Mouse (Mus musculus): ENCODE results near the gene Ube2m. TPM values are rescaled to one million over a fixed set of nuclear protein-coding genes. Genes with fewer than 3 reads are reported as not detected.

Ube2m gene
- polyA plus RNA-seq, 1 experiment from 2014 or later: 41.3 TPM

DNA sequence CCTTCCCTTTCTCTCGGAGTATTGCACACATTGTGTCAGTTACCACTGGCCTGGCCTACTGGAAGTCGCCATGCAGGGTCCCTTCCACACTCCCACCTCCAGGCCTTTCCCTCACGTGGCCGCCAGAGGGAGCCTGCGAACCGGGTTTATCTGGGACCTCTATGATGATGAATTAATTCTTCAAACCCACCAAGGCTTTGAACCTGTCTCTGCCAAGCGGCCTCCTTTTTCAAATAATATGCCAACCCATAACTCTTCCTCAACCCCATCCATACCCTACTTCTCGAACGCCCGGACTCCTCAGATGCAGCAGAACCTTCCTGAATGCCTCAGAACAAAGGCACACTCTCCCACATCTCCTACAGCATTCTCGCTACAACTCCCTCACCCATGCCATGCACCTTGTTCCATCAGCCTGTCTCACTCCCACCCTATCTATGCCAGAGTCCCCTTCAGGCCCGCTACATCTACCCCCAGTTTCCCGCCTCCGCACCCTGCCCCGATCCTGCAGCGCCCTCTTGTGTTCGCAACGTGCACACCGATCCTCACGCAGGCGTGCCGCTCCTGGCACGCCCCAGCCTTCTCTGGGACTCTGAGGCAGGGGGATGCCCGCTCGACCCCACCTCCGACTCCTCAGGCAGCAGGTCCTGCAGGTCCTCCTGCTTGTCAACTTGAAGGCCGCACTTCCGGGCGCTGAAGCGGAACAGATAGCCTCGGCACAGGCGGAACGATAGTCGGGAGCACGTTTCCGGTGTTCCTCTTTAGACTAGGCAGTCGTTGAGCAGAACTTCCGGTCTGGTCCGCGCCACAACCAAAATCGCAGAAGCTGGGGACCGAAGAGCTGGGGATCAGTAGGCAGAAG, 28.7 kb downstream of the Ube2m start:
- H3K36me3 ChIP-seq (ENCODE audit: control insufficient read depth, insufficient read depth, low read length): peaks cover 20% of the 10 kb centered on the region
- H3K27ac ChIP-seq (ENCODE audit: low read depth, low read length): peak overlapping the region; percentile 96
- WGBS: under 1% methylated on average over 42 of the region's 42 CpGs
- no peaks in the 10 kb centered on the region for H3K9me3 ChIP-seq (ENCODE audit: control insufficient read depth, low read length)
- peak; percentile 92 for ATAC-seq
- peak overlapping the region; percentile 94 for H3K9ac ChIP-seq (ENCODE audit: low read depth, low read length)
- H3K4me2 ChIP-seq (ENCODE audit: low read length): peak overlapping the region; percentile 74
- no peaks in the 10 kb centered on the region for H3K27me3 ChIP-seq (replicated peaks; ENCODE audit: control insufficient read depth, insufficient read depth, low read length)
- H3K4me3 ChIP-seq (ENCODE audit: low read length): peak overlapping the region; percentile 79
- peaks cover 13% of the 10 kb centered on the region for H3K4me1 ChIP-seq (ENCODE audit: control insufficient read depth, insufficient read depth, low read depth, low read length)

DNA sequence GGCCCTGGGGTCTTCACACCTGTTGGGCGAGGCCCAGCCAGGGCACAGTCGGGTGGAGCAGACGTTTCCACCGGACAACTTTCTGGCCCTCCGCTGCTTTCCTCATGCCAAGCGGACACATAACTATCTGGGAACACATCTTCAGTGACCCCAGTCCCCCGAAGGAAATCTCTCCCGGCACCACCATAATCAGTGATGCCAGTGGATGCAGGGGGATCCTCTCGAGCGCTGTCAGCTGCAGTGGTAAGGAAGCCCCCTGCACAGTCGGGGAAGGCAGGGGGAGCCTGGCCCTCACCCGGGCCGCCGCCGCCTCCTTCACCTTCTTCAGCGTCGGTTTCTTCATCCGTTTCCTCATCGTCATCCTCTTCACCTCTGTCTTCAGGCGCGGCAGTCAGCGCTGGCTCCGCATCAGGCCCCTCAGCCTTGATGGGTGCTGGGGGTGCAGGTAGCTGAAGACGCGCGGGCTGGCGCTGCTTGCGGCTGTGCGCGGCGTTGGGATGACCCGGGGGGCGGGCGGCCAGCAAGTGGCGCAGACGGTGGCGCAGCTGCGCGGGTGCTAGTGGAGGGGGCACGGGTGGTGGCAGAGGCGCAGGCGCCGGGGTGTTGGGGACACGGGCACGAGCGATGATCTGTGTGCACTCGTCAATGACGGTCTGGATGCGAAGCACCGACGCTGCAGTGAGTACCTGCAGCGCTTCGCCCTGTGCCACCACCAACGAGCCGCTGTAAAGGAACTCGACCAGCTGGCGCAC, 30.6 kb downstream of the Ube2m start:
- 36% methylated on average over 56 of the region's 57 CpGs for WGBS
- Histone ChIP-seq H3K4me1 (ENCODE audit: control insufficient read depth, insufficient read depth, low read depth, low read length) (peaks cover 13% of the 10 kb centered on the region), H3K4me3 (ENCODE audit: low read length) (peak overlapping the region; percentile 25), H3K4me2 (ENCODE audit: low read length) (peak overlapping the region; percentile 41), H3K27ac (ENCODE audit: low read depth, low read length) (no peak overlapping the region), H3K9me3 (ENCODE audit: control insufficient read depth, low read length) (no peaks in the 10 kb centered on the region), H3K9ac (ENCODE audit: low read depth, low read length) (peak overlapping the region; percentile 55), H3K27me3 (replicated peaks; ENCODE audit: control insufficient read depth, insufficient read depth, low read length) (no peaks in the 10 kb centered on the region), H3K36me3 (ENCODE audit: control insufficient read depth, insufficient read depth, low read length) (peaks cover 20% of the 10 kb centered on the region)
- ATAC-seq: no peak

DNA sequence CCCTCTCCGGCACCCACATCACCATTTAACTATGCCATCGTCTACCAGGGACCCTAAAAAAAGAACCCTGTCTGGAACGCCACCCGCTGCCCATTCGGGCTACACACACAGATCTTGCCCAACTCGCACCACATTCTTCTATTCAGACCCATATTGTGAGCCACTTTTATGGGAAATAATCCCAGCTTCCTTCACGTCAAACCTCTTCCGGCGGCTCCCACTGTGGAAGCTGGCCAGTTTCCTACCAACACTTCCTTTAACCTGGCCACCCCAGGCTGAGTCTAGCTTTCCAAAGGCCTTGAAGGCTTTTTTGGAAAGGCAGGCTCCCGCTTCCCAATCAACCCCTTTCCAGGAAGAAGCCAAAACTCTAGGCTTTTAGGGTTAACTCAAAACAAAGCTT, 31.5 kb downstream of the Ube2m start:
- no peak overlapping the region for H3K27ac ChIP-seq (ENCODE audit: low read depth, low read length)
- WGBS: 86% methylated on average over 10 of the region's 10 CpGs
- H3K4me1 ChIP-seq (ENCODE audit: control insufficient read depth, insufficient read depth, low read depth, low read length): peaks cover 13% of the 10 kb centered on the region
- no peaks in the 10 kb centered on the region for H3K27me3 ChIP-seq (replicated peaks; ENCODE audit: control insufficient read depth, insufficient read depth, low read length)
- peaks cover 20% of the 10 kb centered on the region for H3K36me3 ChIP-seq (ENCODE audit: control insufficient read depth, insufficient read depth, low read length)
- no peak for ATAC-seq
- H3K4me3 ChIP-seq (ENCODE audit: low read length): no peak overlapping the region
- H3K4me2 ChIP-seq (ENCODE audit: low read length): no peak overlapping the region
- H3K9ac ChIP-seq (ENCODE audit: low read depth, low read length): no peak overlapping the region
- H3K9me3 ChIP-seq (ENCODE audit: control insufficient read depth, low read length): no peaks in the 10 kb centered on the region

DNA sequence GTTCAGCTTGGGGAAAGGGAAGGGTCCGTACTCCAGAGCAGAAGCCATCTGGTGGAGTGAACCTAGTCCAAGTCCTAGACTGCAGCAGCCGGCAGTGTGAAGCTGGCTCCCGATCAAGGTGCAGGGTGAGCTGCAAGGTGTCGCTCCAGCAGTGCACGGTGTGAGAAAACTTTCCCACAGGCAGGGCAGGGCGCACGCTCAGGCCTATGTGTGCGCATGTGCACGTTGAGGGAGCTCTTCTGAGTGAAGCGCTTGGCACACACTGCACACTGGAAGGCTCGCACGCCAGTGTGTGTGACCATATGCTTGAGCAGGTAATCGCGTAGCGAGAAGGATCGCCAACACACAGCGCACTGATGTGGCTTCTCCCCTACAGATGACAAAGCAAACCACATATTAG, 32.1 kb downstream of the Ube2m start:
- Histone ChIP-seq H3K4me1 (ENCODE audit: control insufficient read depth, insufficient read depth, low read depth, low read length) (peaks cover 13% of the 10 kb centered on the region), H3K27me3 (replicated peaks; ENCODE audit: control insufficient read depth, insufficient read depth, low read length) (no peaks in the 10 kb centered on the region)
- 80% methylated on average over 17 of the region's 17 CpGs for WGBS

DNA sequence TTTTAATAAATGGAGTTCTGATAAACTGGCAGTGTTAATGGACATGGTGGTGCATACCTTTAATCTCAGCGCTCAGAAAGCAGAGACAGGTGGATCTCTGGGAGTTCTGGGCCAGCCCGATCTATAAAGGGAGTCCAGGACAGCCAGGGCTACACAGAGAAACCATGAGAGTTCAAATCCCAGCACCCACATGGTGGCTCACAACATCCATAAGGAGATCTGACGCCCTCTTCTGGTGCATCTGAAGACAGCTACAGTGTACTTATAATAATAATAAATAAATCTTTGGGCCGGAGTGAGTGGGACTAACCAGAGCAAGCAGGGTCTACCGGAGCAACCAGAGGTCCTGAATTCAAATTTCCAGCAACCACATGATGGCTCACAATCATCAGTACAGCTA, 34.7 kb downstream of the Ube2m start:
- WGBS: 78% methylated on average over 5 of the region's 5 CpGs
- no peaks in the 10 kb centered on the region for H3K27me3 ChIP-seq (replicated peaks; ENCODE audit: control insufficient read depth, insufficient read depth, low read length)
- H3K27ac ChIP-seq (ENCODE audit: low read depth, low read length): no peak overlapping the region
- H3K4me2 ChIP-seq (ENCODE audit: low read length): no peak overlapping the region
- no peaks in the 10 kb centered on the region for H3K9me3 ChIP-seq (ENCODE audit: control insufficient read depth, low read length)
- no peak overlapping the region for H3K9ac ChIP-seq (ENCODE audit: low read depth, low read length)
- ATAC-seq: no peak
- H3K36me3 ChIP-seq (ENCODE audit: control insufficient read depth, insufficient read depth, low read length): peaks cover 20% of the 10 kb centered on the region
- H3K4me3 ChIP-seq (ENCODE audit: low read length): no peak overlapping the region
- H3K4me1 ChIP-seq (ENCODE audit: control insufficient read depth, insufficient read depth, low read depth, low read length): peaks cover 7% of the 10 kb centered on the region

More for the DNA sequence above, 32.1 kb downstream of the Ube2m start:
- Histone ChIP-seq H3K27ac (ENCODE audit: low read depth, low read length) (no peak overlapping the region), H3K4me2 (ENCODE audit: low read length) (no peak overlapping the region), H3K9ac (ENCODE audit: low read depth, low read length) (no peak overlapping the region), H3K9me3 (ENCODE audit: control insufficient read depth, low read length) (no peaks in the 10 kb centered on the region), H3K36me3 (ENCODE audit: control insufficient read depth, insufficient read depth, low read length) (peaks cover 20% of the 10 kb centered on the region), H3K4me3 (ENCODE audit: low read length) (no peak overlapping the region)
- no peak for ATAC-seq

DNA sequence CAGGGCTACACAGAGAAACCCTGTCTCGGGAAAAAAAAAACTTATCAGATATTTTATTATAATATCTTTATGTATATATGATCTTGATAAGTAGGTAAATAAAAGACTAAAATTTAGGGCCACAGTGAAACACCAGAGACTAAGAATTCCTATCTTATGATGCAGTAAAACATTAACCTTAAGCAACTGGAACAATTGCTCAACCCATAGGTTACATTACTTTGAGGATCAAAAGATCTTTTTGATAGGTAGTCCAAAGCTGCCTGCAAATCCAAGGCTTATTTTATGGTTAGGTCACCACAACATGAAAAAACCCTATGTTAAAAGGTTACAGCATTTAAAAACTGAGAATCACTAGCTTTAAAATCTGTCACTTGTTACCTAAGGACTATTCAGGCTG, 36.5 kb downstream of the Ube2m start:
- ATAC-seq: no peak

DNA sequence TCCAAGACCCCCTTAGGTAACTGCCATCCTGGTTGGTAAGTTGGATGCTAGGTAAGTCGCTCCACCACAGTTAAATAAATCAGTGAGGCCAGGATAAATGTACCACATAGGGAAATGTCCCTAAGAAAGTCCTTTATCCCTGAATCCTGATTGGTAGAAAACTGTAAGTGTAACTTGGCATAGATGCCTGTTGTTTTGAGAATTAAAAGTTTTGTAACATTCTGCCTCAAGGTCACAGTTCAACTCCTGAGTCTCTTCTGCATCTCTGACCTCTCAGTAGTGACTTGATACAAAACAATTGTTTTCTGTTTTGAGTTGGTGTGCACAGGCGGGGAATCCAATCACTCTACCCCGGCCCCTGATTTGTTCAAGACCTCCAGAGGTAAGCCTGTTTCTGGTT, 39.2 kb downstream of the Ube2m start, which contains the start of gene Trim28:
Gene Trim28, plus strand, starts transcription at position 264 of the 400 bp plus-strand sequence.
- no peak within 1 kb of the TSS for H3K4me2 ChIP-seq (ENCODE audit: low read length)
- H3K4me1 ChIP-seq (ENCODE audit: control insufficient read depth, insufficient read depth, low read depth, low read length): no peaks in the 10 kb centered on the region
- H3K36me3 ChIP-seq (ENCODE audit: control insufficient read depth, insufficient read depth, low read length): no peaks in the 10 kb centered on the region
- H3K4me3 ChIP-seq (ENCODE audit: low read length): no peak within 1 kb of the TSS
- H3K9me3 ChIP-seq (ENCODE audit: control insufficient read depth, low read length): no peaks in the 10 kb centered on the region
- no peak within 1 kb of the TSS for H3K9ac ChIP-seq (ENCODE audit: low read depth, low read length)
- no peak within 1 kb of the TSS for H3K27ac ChIP-seq (ENCODE audit: low read depth, low read length)
- WGBS: 92% methylated on average over 3 of the region's 3 CpGs
- no peak for ATAC-seq
- H3K27me3 ChIP-seq (replicated peaks; ENCODE audit: control insufficient read depth, insufficient read depth, low read length): no peaks in the 10 kb centered on the region

More for the DNA sequence above, 36.5 kb downstream of the Ube2m start:
- H3K4me1 ChIP-seq (ENCODE audit: control insufficient read depth, insufficient read depth, low read depth, low read length): no peaks in the 10 kb centered on the region
- H3K27ac ChIP-seq (ENCODE audit: low read depth, low read length): no peak overlapping the region
- H3K9ac ChIP-seq (ENCODE audit: low read depth, low read length): no peak overlapping the region
- H3K4me2 ChIP-seq (ENCODE audit: low read length): no peak overlapping the region
- peaks cover 12% of the 10 kb centered on the region for H3K36me3 ChIP-seq (ENCODE audit: control insufficient read depth, insufficient read depth, low read length)
- H3K4me3 ChIP-seq (ENCODE audit: low read length): no peak overlapping the region
- H3K27me3 ChIP-seq (replicated peaks; ENCODE audit: control insufficient read depth, insufficient read depth, low read length): no peaks in the 10 kb centered on the region
- H3K9me3 ChIP-seq (ENCODE audit: control insufficient read depth, low read length): no peaks in the 10 kb centered on the region
- WGBS: 77% methylated on average over 1 of the region's 1 CpGs

DNA sequence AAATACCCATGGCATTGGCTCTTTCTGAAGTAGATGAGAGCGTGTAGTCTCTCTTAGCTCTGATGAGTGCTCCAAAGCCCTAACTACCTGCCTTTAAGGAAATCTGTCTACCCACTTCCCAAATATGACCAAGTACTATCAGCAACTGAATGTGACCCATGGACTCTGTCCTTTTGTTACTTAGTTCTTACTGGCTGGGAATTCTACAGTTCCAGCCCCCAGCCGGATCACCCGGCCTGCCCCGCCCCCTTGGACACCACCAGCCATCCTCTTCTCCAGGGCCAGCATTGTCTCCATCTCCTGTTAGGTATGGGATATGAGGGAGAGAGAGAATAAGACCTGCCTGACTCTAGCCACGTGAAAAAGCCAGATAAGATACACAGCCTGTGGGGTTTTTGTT, 40.0 kb downstream of the Ube2m start, which contains the start of gene Slc27a5:
Gene Slc27a5, minus strand, starts transcription at position 140 of the 400 bp plus-strand sequence.
- WGBS: 73% methylated on average over 5 of the region's 5 CpGs
- no peaks in the 10 kb centered on the region for H3K4me1 ChIP-seq (ENCODE audit: control insufficient read depth, insufficient read depth, low read depth, low read length)

DNA sequence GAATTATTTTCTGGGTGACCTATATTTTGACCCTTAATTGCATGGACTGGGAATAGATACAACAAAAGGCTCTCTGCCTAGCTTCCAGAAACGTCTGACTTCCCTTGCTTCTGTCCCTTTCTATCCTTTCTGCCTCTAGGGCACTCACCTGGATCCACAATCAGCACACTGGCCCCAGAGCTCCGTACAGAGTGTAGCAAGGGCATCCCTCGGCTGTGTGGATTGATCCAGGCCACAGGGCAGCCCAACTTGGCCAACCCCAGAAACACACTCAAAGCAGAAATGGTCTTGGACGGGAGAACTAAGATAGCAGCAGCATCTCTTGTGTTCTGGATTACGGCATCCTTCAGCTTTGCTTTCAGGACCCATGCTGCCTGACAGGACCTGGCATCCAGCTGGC, 40.8 kb downstream of the Ube2m start:
- Histone ChIP-seq H3K36me3 (ENCODE audit: control insufficient read depth, insufficient read depth, low read length) (no peaks in the 10 kb centered on the region), H3K4me1 (ENCODE audit: control insufficient read depth, insufficient read depth, low read depth, low read length) (no peaks in the 10 kb centered on the region), H3K27me3 (replicated peaks; ENCODE audit: control insufficient read depth, insufficient read depth, low read length) (no peaks in the 10 kb centered on the region), H3K4me3 (ENCODE audit: low read length) (no peak overlapping the region), H3K9ac (ENCODE audit: low read depth, low read length) (no peak overlapping the region), H3K9me3 (ENCODE audit: control insufficient read depth, low read length) (no peaks in the 10 kb centered on the region), H3K4me2 (ENCODE audit: low read length) (no peak overlapping the region), H3K27ac (ENCODE audit: low read depth, low read length) (no peak overlapping the region)
- ATAC-seq: no peak
- whole genome bisulfite sequencing: 69% methylated on average over 5 of the region's 5 CpGs

More for the DNA sequence above, 40.0 kb downstream of the Ube2m start, which contains the start of gene Slc27a5:
- Histone ChIP-seq H3K9me3 (ENCODE audit: control insufficient read depth, low read length) (no peaks in the 10 kb centered on the region), H3K36me3 (ENCODE audit: control insufficient read depth, insufficient read depth, low read length) (no peaks in the 10 kb centered on the region), H3K27me3 (replicated peaks; ENCODE audit: control insufficient read depth, insufficient read depth, low read length) (no peaks in the 10 kb centered on the region), H3K4me2 (ENCODE audit: low read length) (no peak within 1 kb of the TSS), H3K9ac (ENCODE audit: low read depth, low read length) (no peak within 1 kb of the TSS), H3K4me3 (ENCODE audit: low read length) (no peak within 1 kb of the TSS), H3K27ac (ENCODE audit: low read depth, low read length) (no peak within 1 kb of the TSS)
- ATAC-seq: no peak
